Mouse (Mus musculus) gastrocnemius, postnatal 10 days (tissue): ENCODE measurements at regions not wholly inside any gene's neighbourhood (a gene's known extent, or its start where the extent isn't known, plus 50 kb on each side); places are given as distances from the start of the nearest gene placed in this dataset.

Experiments
- DNase-seq: peaks from one replicate; pipeline ENCODE4 v3.0.0; 2021; ENCODE audit warnings: mixed read lengths

- DNase-seq: no peak
Measured at GRCm38 (mm10) chr12:105898580-105899293, 111.3 kb upstream of the Vrk1 start.

- no peak for DNase-seq
Measured at GRCm38 (mm10) chr12:105899294-105899909, 110.6 kb upstream of the Vrk1 start.

DNA sequence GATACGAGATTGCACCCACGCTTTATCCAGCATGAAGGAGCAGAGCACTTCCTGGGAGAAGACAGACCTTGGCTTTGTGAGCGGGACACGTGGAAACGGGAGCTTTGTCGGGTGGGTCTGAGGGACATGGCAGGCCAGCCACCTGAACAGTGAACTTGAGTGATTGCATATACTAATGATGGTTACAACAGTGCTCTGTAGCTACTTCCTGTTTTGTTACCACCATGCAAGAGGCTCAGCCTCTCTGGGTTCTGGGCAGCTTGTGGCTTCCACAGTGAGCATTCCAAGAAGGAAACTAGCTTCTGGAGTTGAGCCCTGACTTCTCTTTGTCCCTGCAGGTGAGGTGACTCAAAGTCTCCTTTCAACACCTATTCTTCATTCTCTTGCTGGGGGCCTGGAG, 109.5 kb upstream of the Vrk1 start:
- DNase-seq: no peak

- no peak for DNase-seq
Measured at GRCm38 (mm10) chr12:105903072-105903471, 107.0 kb upstream of the Vrk1 start.

- DNase-seq: no peak
Measured at GRCm38 (mm10) chr12:105906584-105906983, 103.4 kb upstream of the Vrk1 start.

DNA sequence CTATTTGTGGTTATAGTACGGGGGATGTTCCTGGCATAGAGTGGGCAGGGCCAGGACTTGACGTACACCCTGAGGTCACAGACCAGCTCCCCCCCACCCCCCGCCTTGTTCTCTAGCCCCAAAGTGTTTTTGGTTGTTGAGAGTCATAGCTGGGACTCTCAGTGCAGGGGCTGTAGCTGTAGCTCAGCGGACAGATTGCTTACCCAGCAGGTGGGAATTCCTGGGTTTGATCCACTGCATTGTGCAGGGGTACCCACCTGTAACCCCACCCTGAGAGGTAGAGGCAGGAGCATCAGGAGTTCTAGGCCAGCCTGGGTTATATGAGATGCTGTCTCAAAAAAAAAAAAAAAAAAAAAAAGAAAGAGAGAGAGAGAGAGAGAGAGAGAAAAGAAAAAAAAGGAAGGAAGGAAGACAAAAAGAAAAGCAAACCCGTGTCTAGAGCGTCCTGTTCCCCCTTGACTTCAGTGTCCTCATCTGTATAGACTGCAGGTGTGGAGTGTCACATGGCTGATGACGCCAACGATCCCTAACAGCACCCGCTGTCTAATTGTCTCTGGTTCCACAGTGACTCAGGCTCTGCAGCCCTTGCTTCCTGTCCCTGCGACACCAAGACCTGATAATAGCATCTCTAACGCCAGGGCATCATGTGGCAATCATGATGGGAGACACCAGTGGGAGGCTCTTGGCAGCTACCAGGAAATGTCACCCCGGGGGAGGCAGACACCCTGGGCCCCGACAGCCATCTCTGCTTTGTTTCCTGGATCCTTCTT, 102.0 kb upstream of the Vrk1 start:
- DNase-seq: no peak

GRCm38 (mm10) chr12:105911556-105911955, 98.5 kb upstream of the Vrk1 start:
- DNase-seq: no peak

- no peak for DNase-seq
Measured at GRCm38 (mm10) chr12:105917388-105917963, 92.6 kb upstream of the Vrk1 start.

DNA sequence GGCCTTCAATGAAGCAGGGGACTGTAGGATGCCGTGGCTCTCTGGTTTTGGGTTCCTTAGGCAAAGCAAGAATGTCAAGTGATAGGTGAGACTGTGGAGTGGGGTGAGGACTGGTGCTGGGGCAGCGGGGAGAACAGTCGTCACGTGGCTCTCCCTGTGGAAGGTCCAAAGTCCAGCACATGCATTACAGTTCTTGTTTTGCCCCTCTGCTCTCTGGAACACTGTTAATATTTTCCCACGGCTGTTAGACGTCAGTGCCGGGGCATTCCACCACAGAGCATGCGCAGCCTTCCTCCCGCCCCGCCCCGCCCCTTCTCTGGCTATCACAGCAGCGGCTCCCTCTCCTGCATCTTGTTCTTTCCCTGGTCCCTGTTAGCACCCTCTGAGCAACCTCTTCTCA, 91.3 kb upstream of the Vrk1 start:
- DNase-seq: no peak

DNA sequence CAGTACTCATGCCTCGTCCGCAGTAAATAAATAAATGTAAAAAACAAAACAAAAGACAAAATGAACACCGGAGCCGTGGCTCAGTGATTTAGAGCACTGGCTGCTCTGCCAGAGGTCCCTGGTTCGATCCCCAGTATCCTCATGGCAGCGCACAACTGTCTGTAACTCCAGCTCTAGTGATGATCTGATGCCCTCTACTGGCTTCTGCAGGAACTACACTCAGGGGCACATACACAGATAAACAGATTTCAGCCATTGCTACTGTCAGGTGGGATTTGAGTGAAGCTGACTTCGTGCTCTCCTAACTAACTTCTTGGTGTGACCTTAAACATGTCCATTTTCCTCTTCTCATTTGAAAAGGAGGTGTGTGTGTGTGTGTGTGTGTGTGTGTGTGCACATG, 82.8 kb upstream of the Vrk1 start:
- no peak for DNase-seq

DNA sequence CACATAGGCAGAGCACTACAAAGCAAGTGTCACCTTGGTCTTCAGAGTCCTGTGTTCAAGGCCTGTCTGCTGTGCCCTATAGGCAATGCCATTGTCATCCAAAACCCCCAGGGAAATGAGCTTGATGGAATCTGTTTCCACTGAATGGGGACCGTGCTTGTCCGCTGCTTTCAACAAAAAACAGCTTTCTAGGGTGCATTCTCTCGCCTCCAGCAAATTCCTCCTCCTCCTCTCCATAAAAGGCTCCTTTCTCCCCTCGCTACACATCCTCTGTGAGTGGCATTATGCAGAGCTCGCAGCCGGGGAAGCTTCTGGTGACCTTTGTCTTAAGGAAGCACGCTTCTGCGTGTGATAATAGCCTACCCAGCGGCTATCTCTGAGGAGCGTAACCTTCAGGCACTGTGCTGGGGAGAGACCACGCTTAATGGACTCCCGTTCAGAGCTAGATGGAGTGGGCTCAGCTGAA, 80.5 kb upstream of the Vrk1 start:
- DNase-seq: no peak

GRCm38 (mm10) chr12:105935441-105935880, 74.6 kb upstream of the Vrk1 start:
- DNase-seq: peak; percentile 15

GRCm38 (mm10) chr12:105936812-105937530, 73.1 kb upstream of the Vrk1 start:
- DNase-seq: no peak

- DNase-seq: no peak
Measured at GRCm38 (mm10) chr12:105942136-105943076, 67.6 kb upstream of the Vrk1 start.

DNA sequence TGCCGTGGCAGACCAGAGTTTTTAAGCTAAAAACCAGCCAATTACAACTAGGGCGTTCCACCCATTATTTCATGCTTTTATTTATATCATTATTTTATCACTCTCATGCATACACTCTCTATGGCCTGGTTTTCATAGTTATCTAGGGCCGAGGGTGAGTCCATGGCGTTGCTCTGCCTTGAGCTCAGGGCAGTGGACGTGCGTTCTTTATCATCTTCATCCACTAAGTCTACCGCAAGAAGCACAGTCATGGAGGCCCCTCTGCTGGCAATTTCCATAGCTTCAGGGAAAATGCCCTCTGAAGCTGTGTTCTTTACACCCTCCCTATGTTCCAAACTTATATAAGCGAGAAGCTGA, 67.0 kb upstream of the Vrk1 start:
- no peak for DNase-seq

DNA sequence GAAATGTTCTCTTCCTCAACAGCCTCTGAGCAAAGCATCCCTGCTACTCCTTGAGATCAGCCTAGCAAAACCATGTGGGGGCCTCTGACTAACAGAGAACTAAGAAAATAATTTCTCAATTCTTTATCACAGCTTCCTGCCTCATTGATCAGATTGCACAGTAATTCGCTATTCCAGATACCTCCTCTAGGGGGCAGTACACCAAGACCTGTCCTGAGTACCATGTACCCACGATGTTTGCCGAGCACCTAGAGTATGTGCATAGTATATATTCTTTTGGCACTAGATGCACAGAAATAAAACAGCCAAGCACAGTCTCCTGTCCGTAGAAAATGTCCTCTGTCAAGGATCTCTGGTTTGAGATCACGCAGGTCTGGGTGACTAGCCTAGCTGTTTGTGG, 62.7 kb upstream of the Vrk1 start:
- no peak for DNase-seq

DNA sequence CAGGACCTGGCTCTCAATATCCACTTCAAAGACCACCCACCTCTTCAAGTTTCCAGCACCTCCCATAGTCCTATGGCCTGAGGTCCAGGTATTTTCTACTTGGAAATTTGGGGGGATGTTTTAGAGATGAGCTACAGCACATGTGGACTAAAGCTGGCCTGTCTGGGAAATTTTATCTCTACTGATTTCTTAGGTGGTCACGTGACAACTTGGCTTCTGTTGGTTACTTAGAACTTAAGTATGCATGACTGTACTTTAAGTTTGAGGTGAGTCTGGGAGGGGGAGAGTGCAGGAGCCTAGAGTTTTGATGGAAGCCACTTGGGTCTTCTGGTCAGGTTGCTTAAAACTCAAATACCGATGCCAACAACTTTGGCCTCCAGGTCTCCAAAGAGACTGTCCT, 61.7 kb upstream of the Vrk1 start:
- no peak for DNase-seq

DNA sequence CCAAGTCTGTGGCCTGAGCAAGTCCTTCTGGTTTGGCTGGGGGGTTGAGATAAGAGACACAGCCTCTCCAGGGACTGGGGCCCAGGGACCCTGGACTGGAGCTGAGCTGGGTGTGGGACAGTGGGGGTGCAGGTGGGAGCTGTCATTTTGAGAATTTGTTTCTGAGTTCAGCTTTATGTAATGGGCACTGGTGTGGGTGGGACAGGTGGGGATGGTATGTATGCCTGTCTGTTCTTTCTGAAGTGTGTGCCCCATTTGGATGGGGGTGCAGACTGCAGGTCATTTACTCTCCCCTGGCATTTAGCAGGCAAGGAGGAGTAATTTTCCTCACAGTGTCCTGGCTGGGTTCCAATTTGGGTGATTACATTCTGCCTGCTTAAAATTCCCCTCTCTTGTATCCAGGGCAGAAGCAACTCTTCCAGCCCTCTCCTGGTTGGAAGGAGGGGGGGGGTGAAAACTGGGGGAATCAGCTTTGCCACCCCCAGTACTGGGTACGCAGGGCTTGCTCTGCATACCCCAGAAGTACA, 54.2 kb upstream of the Vrk1 start:
- no peak for DNase-seq

- no peak for DNase-seq
Measured at GRCm38 (mm10) chr12:105959756-105960155, 50.3 kb upstream of the Vrk1 start.
